Mouse (Mus musculus): ENCODE data around the gene Bpifa2.

DNA sequence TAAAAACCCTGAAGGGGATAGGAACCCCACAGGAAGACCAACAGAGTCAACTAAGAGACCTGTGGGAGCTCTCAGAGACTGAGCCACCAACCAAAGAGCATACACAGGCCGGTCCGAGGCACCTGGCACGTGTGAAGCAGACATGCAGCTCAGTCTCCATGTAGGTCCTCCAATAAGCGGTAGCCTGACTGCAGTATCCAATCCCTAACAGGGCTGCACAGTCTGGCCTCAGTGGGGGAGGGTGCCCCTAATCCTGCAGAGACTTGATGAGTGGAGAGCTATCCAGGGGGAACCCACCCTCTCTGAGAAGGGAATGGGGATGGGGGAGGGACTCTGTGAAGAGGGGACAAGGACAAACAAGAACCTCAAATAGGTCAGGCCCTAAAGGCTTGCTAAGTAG lies 2.3 kb upstream of the Bpifa2 start:
- no peak for TF ChIP-seq CTCF (IDR thresholded peaks at IDR 0.05; ENCODE audit: low read depth, low read length)
- no peak for TF ChIP-seq POLR2A (IDR thresholded peaks at IDR 0.05; ENCODE audit: extremely low read depth, insufficient read depth, low read length)

Measured in liver, adult 2 months (tissue).